Mouse (Mus musculus): ENCODE measurements around the gene Rpap3.

GRCm38 (mm10) chr15:97743961-97744525 is 38.4 kb upstream of the Rpap3 start:
- TF ChIP-seq CTCF (IDR thresholded peaks at IDR 0.05; ENCODE audit: low read depth, low read length) (no peak), POLR2A (IDR thresholded peaks at IDR 0.05; ENCODE audit: insufficient read depth, low read length) (no peak), EP300 (IDR thresholded peaks at IDR 0.05; ENCODE audit: insufficient read depth, low read depth, low read length) (no peak)

Data from ES-Bruce4 (cell line).